Mouse (Mus musculus) right cerebral cortex, adult 18-20 months (tissue): ENCODE results near the gene Hyal3.

Source experiments
- DNase-seq: peaks from one replicate; pipeline ENCODE4 v3.0.0; 2022; ENCODE audit warnings: mixed read lengths

Gene Hyal3

DNA sequence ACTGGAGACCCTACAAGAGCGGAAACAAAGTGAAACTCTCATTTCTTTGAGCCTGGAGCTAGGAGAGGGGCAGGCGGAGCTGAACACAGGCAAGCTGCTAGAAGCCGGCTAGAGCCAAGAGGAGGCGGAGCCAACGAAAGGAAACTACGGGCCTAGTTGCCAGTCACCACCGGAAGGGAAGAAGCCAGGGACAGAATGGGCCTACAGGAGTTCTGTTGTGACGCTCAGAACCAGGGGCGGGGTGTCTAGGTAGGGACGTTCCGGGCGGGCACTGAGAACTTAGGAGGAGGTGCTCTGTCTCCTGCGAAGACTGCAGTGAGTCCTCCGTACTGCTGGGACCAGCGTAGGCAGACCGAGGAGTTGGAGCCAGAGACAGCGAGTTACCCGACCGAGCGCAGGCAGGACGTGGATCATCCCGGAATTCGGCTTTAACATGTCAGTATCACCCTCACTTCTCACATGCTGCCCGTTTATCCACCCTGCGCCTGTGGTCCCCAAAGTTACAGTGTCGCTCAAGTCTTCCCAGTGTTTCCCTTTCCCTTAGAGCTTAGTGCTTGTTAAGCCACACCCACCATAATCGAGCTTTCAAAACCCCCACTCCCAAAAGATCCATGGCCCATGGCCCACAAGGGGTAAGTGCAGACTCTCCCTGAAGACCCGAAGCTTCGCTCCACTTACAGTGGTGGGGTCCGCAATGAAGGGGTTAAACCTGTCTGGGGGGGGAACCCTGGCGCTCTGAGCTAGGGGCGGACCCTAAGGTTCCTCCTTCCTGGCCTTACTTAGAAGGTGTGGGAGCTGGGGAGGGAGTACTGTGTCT lies at the start of gene Hyal3:
TSS of gene Hyal3 (plus strand) at position 318 of the 817 bp plus-strand sequence.
- DNase-seq: peak; percentile 93

DNA sequence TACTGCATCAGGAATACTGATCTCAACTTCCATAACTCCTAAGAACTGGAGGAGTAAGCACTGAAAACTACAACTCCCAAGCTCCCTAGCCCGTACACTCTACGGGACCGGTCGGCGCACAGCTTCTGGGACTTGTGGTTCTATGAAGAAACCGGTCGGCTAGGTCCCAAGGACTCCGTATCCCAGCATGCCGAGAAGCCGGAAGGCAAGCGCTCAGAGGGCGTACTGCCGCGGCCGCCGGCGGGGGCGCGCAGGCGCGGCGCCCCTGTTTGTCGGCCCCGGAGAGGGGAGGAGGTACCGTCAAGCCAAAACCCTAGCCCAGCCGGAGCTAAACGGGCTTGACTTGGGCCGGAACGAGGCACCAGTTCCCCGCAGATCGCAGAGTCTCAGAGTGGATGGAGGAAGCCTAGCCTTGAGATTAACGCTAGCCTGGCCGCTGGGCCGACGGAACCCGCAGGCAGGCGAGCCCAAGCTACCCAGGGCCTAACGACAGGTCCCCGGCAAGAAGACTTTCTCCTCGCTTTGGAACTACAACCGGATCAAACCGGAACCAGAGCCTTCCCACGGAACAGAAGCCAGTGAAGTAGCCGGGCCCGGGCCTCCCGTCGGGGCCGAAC lies 46.7 kb upstream of the Hyal3 start, which contains the start of gene Tmem115:
TSS of gene Tmem115 (plus strand) at position 155 of the 617 bp plus-strand sequence.
- DNase-seq: peak; percentile 98

DNA sequence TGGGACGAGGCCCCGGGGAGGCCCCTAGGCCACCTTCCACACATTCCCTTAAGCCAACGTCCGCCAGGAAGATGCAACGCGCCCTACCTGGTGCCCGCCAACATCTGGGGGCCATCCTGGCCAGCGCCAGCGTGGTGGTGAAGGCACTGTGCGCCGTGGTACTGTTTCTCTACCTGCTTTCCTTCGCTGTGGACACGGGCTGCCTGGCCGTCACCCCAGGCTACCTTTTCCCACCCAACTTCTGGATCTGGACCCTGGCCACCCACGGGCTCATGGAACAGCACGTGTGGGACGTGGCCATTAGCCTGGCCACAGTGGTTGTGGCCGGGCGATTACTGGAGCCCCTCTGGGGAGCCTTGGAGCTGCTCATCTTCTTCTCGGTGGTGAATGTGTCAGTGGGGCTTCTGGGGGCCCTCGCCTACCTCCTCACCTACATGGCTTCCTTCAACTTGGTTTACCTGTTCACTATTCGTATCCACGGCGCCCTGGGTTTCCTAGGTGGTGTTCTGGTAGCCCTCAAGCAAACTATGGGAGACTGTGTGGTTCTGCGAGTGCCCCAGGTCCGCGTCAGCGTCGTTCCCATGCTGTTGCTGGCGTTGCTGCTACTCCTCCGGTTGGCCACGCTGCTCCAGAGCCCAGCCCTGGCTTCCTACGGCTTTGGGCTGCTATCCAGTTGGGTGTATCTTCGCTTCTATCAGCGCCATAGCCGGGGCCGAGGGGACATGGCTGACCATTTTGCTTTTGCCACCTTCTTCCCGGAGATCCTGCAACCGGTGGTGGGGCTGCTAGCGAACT lies 46.0 kb upstream of the Hyal3 start:
- DNase-seq: no peak

GRCm38 (mm10) chr9:107538231-107538630 lies 42.4 kb upstream of the Hyal3 start:
- DNase-seq: no peak

- DNase-seq: no peak
Observed at GRCm38 (mm10) chr9:107538711-107539110, 41.9 kb upstream of the Hyal3 start.

- no peak for DNase-seq
Observed at GRCm38 (mm10) chr9:107539940-107540339, 40.7 kb upstream of the Hyal3 start.

- DNase-seq: no peak
Observed at GRCm38 (mm10) chr9:107540420-107540819, 40.2 kb upstream of the Hyal3 start.

DNA sequence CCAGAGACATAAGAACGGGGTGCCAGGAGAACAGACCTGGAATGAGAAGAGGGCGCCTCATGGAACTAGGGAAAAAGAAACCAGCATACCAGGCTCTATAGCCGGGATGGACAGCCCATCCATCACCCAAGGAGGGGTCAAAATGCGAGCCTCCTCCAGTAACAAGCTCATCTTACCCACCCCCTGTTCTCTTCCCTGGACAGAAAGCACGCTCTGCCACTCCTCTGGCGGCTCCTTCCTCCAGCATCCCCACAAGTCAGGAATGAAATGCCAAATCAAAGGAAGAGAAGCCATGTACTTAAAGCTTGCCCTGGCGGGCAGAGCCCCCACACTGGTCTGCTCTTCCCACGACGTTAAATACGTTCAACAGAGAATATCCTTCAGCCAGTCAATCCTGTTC lies 39.6 kb upstream of the Hyal3 start:
- DNase-seq: no peak

DNA sequence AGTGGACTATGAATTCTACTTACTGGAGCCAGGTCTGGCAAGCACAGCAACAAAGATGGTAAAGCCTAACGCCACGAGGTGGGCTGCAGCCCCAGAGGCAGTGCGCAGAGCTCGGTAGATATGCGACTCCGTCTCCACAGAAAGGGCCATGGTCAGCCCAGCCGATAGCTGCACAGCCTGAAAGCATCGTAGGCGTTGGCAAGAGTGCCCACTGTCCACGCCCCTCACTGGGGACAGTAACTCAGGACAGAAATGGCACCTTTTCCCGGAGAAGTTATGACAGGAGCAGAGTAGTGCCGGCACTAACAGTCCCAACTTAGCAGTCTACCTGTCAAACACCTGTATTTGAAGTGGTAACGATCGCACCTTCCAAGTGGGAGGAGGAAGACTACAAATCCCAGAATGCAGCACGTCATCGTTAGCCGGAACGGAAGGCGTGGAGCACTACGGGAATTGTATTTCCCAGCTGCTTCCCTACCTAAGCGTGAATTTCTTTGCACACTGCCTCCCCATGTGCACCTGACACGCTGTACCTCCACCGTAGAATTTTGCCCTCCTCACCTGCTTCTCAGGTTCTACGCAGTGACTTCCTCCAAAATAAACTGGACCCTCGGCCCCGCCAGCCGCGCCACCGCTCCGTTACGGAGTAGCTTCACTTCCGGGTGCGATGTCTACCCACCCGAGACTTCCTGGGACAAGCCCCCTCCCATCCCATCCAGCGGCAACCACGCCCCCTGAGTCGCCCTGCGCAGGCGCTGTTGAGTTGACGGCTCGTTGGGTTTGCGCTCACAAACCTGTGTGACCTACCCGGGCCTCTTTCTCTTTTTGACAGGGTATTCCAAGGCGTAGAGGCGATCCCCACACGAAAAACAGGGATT lies 38.9 kb upstream of the Hyal3 start, which contains the start of the genes Cyb561d2 and Nprl2:
TSS of gene Cyb561d2 (minus strand) at position 720 of the 878 bp plus-strand sequence.
TSS of gene Nprl2 (plus strand) at position 753 of the 878 bp plus-strand sequence.
- peak; percentile 96 for DNase-seq

DNA sequence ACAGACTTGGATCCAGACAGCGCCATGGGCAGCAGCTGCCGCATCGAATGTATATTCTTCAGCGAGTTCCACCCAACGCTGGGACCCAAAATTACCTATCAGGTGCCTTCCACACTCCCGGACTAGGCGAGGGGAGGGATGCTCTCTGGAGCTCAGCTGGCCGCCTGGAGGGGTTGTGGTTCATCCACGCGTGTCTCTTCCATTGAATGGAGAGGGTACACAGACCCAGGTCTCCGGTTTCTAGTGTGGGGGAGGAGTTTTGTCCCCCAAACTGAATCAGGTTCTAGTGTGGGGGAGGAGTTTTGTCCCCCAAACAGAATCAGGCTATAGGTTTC lies 38.3 kb upstream of the Hyal3 start:
- no peak for DNase-seq

DNA sequence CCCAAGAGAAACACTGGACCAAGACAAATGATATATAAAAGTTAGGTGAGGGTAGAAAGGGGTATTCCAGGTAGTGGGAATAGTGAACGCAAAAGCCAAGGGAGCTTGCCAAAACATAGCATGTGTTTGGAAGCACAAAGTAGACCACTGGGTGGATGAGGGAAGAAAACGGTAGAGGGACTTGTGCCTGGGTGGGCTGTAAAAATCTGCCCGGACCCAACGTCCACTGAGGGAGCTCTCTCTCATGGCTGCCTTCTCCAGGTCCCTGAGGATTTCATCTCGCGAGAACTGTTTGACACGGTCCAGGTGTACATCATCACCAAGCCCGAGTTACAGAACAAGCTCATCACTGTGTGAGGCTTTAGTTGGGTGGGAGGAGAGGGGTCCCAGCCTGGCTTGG lies 37.9 kb upstream of the Hyal3 start:
- DNase-seq: no peak

DNA sequence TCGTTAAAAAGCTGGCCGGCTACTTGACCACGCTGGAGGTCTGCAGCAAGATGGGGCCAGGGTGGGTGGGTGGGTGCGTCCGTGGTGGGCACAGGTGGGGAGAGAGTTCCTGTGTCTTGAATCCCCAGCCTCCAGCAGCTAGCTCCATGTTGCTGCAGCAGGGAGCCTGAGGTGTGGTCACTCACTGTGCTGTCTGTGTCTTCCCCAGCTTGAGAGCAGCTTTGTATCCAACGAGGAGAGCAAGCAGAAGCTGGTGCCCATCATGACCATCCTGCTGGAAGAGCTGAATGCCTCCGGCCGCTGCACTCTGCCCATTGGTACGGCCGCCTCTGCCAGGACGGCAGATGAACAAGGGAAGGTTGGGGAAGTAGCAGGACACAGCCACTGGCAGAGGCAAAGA lies 37.3 kb upstream of the Hyal3 start:
- no peak for DNase-seq

- DNase-seq: no peak
Observed at GRCm38 (mm10) chr9:107544196-107544700, 36.4 kb upstream of the Hyal3 start.

GRCm38 (mm10) chr9:107544729-107545128 lies 35.9 kb upstream of the Hyal3 start:
- DNase-seq: no peak

- no peak for DNase-seq
Observed at GRCm38 (mm10) chr9:107545199-107545598, 35.4 kb upstream of the Hyal3 start.

DNA sequence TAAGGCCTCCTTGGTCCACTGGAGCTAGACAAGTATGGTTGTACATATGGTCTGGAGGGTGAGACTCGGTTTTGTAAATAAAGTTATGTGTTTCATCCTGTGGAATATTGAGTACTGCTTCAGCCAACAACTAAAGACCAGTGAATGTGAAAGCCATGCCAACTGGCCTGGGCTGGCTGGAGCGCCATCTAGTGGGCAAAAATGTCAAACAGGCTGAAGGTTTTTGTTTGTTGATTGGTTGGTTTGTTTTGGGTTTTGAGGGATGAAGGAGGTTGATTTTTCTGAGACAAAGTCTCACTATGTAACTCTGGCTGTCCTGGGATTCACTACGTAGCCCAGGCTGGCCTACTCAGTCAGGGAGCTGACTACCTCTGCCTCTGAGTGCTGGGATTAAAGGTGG lies 35.0 kb upstream of the Hyal3 start:
- DNase-seq: peak; percentile 53

DNA sequence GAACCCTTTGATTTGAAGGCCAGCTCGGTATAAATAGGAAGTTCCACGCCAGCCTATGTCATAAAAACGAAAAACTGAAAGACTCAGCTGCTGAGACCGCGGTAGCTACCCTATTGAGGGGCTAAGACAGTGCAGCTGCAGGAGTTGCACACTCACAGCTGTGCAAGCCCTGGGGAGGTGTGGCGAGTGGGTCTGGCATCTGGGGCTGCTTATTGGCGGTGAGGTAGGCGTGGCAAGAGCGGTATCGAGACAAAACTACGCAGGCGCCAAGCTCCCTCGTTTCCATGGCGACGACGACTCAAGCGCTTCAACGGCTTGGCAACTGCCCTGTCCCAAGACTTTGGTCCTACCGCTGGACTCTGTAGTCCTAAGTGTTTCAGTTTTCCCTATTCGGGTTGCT lies 33.6 kb upstream of the Hyal3 start, which contains the start of gene Zmynd10:
TSS of gene Zmynd10 (plus strand) at position 273 of the 400 bp plus-strand sequence.
- peak; percentile 92 for DNase-seq

DNA sequence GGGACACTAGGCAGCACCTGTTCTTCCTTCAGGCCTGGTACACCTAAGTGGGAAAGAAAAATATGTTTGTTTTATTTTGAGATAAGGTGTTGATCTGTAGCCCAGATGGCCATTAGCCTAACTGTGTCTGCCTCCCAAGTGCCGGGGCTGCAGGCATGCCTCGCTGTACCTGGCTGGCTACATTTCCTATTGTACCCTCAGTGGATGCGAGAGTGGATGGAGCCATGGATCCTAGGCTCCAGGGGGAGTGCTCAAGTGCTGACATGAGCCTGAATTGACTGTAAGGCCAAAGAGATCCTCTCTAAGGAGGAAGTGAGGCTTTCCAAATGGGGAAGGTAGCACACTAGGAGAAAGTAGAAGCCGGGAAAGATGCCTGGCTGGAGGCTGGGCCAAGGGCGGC lies 32.7 kb upstream of the Hyal3 start:
- DNase-seq: no peak

GRCm38 (mm10) chr9:107548820-107549219 lies 31.8 kb upstream of the Hyal3 start:
- DNase-seq: no peak

DNA sequence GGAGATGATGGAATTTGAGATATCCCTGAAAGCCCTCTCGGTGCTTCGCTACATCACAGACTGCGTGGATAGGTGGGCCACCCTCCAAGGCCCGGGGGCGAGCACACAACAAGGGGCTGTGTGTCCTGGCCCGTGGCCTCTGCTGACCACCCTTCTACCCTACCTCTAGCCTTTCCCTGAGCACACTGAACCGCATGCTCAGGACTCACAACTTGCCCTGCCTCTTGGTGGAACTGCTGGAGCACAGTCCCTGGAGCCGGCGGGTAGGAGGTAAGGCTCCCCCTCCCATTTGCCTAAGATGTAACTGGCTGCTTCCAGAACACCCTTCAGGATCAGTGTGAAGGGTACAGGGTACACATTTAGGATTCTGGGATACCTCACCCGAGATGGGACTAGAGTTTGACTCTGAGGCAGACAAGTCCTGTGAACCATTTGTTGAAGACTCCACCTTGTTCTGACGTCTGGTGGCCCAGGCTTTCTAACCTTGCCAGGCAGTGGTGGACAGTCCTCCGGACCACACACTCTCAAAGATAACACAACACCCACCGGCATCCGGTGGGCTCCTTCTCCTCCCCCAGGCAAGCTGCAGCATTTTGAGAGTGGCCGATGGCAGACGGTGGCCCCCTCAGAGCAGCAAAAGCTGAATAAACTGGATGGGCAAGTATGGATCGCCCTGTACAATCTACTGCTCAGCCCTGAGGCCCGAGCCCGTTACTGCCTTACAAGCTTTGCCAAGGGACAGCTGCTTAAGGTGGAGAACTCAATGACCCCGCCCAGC lies 31.1 kb upstream of the Hyal3 start:
- DNase-seq: no peak

GRCm38 (mm10) chr9:107550491-107551116 lies 30.0 kb upstream of the Hyal3 start:
- no peak for DNase-seq
